Mouse (Mus musculus): ENCODE results near the gene Atp2b1. TPM values are rescaled to one million over a fixed set of nuclear protein-coding genes. Genes with fewer than 3 reads are reported as not detected.

The Atp2b1 gene
- polyA plus RNA-seq, 2 experiments: 40.9 to 131 TPM

DNA sequence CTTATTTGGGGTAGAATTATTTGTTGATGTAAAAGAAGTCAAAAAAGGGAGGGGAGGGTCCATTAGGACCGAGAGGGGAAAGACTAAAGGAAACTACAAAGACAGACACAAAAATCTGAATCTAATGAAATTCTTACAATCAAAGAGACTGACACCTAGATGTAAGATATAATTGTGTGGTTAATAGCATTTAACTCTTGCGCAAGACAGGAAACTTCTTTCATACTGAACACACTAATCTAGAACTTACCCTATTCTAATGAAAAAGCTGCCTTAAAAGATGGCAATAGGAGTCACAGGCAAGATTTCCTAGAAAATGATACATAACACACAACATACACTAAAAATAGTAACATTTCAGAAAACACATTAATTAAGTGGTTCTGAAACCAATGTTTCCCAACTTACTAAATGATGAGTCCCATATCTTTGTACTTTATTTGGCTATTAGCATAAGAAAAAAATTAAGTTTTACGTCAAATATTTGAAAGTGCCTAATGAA is 27.4 kb upstream of the Atp2b1 start:
- Histone ChIP-seq H3K9ac (ENCODE audit: low read depth, low read length, severe bottlenecking) (no peak overlapping the region), H3K9me3 (ENCODE audit: control insufficient read depth, low read length) (no peaks in the 10 kb centered on the region), H3K4me1 (ENCODE audit: control insufficient read depth, insufficient read depth, low read length) (no peaks in the 10 kb centered on the region), H3K4me2 (replicated peaks; ENCODE audit: low read depth, low read length, severe bottlenecking) (no peak overlapping the region), H3K4me3 (replicated peaks; ENCODE audit: low read length) (no peak overlapping the region), H3K36me3 (ENCODE audit: control insufficient read depth, insufficient read depth, low read length) (no peaks in the 10 kb centered on the region), H3K27me3 (ENCODE audit: control insufficient read depth, insufficient read depth, low read length) (no peaks in the 10 kb centered on the region), H3K27ac (replicated peaks; ENCODE audit: low read depth, low read length) (no peak overlapping the region)
- ATAC-seq (ENCODE audit: low FRiP score, low read depth) (no peak), DNase-seq (ENCODE audit: low spot score) (no peak)
- 89% methylated on average over 3 of the region's 3 CpGs for WGBS
- no peak for TF ChIP-seq POLR2A (IDR thresholded peaks at IDR 0.05; ENCODE audit: borderline replicate concordance, extremely low read depth, insufficient read depth, insufficient read length)

DNA sequence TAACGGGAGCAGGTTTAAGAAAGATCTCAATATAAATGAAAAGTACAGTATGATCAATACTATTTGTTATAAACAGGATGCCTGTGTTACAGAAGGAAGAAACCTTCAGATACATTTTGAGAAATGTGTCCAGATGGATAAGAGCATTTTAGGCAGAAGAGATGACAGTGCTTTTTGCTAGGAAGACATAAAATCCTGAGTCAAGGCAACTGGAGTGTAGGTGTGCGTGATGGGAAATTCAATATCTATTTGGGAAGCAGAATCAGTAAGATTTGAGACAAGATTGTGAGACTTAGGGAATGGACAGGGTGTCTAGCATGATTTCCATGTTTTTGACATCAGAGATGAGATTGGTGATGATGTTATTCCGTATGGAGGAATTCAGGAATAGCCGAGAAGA is 22.8 kb upstream of the Atp2b1 start:
- no peak for TF ChIP-seq POLR2A (IDR thresholded peaks at IDR 0.05; ENCODE audit: borderline replicate concordance, extremely low read depth, insufficient read depth, insufficient read length)
- no peaks in the 10 kb centered on the region for H3K27me3 ChIP-seq (ENCODE audit: control insufficient read depth, insufficient read depth, low read length)
- no peaks in the 10 kb centered on the region for H3K4me1 ChIP-seq (ENCODE audit: control insufficient read depth, insufficient read depth, low read length)
- no peaks in the 10 kb centered on the region for H3K36me3 ChIP-seq (ENCODE audit: control insufficient read depth, insufficient read depth, low read length)
- no peak overlapping the region for H3K4me3 ChIP-seq (replicated peaks; ENCODE audit: low read length)
- H3K9ac ChIP-seq (ENCODE audit: low read depth, low read length, severe bottlenecking): no peak overlapping the region
- WGBS: 86% methylated on average over 4 of the region's 4 CpGs
- no peak overlapping the region for H3K4me2 ChIP-seq (replicated peaks; ENCODE audit: low read depth, low read length, severe bottlenecking)
- no peak overlapping the region for H3K27ac ChIP-seq (replicated peaks; ENCODE audit: low read depth, low read length)
- DNase-seq (ENCODE audit: low spot score): no peak
- ATAC-seq (ENCODE audit: low FRiP score, low read depth): no peak
- no peaks in the 10 kb centered on the region for H3K9me3 ChIP-seq (ENCODE audit: control insufficient read depth, low read length)

DNA sequence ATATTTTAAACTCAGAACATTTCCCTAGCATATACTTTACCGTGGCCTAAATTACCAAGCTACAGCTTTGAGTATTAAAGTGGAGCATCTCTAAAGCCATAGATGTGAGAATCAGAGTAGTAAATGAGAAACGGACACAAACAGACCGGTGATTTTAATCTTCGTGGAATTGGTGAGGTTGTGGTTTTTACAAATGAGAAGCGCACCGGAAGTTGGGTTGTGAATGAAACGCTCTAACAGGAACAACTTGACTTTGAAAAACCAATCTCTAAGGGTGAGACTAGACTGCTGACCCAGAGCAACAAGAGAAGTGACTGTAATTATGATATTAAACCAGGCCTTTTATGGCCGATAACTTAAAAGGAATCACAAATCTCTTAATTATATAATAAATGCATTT is 16.7 kb upstream of the Atp2b1 start:
- ATAC-seq (ENCODE audit: low FRiP score, low read depth): no peak
- no peak overlapping the region for H3K4me2 ChIP-seq (replicated peaks; ENCODE audit: low read depth, low read length, severe bottlenecking)
- H3K4me3 ChIP-seq (replicated peaks; ENCODE audit: low read length): no peak overlapping the region
- no peaks in the 10 kb centered on the region for H3K4me1 ChIP-seq (ENCODE audit: control insufficient read depth, insufficient read depth, low read length)
- H3K27ac ChIP-seq (replicated peaks; ENCODE audit: low read depth, low read length): no peak overlapping the region
- no peaks in the 10 kb centered on the region for H3K9me3 ChIP-seq (ENCODE audit: control insufficient read depth, low read length)
- H3K27me3 ChIP-seq (ENCODE audit: control insufficient read depth, insufficient read depth, low read length): no peaks in the 10 kb centered on the region
- no peaks in the 10 kb centered on the region for H3K36me3 ChIP-seq (ENCODE audit: control insufficient read depth, insufficient read depth, low read length)
- TF ChIP-seq POLR2A (IDR thresholded peaks at IDR 0.05; ENCODE audit: borderline replicate concordance, extremely low read depth, insufficient read depth, insufficient read length): no peak
- no peak for DNase-seq (ENCODE audit: low spot score)
- WGBS: 90% methylated on average over 8 of the region's 8 CpGs
- no peak overlapping the region for H3K9ac ChIP-seq (ENCODE audit: low read depth, low read length, severe bottlenecking)

DNA sequence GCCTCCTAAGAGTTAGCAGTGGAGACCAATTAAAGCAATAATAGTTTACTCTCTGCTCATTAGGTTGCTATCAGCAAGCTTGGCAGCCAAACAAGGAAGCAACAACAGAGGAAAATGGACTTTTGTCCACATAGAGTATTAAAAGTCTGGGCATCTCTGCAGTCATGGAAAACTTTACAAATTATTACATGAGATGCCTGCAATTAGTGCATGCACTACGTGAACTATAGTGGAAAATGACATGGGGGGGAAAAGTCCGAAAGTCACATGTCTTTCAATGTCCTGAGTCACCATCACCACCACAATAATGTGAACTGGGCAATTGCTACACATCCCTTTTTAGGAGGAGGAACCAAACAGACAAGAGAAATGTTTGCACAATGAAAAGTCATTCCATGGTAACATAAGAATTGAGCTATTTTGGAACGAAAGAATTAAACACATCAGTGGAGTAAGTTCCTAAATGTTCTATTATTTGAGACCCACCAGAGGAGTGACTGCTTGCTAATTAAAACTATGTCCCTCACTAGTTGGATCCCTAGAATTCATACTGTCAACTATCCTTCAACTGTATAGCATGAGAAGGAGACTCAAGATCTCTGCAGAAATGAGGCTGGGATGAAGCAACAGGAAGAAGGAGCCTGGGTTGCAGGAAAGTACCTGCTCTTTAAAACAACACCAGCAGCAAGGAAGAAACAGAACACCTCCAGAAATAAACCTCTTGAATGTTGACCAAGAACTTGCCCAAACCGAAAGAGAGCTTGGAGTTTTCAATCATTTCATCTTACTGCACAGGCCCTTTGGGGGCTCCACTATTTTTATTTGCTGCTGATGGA is 16.1 kb upstream of the Atp2b1 start:
- Histone ChIP-seq H3K9ac (ENCODE audit: low read depth, low read length, severe bottlenecking) (no peak overlapping the region), H3K4me3 (replicated peaks; ENCODE audit: low read length) (no peak overlapping the region), H3K27ac (replicated peaks; ENCODE audit: low read depth, low read length) (no peak overlapping the region), H3K4me2 (replicated peaks; ENCODE audit: low read depth, low read length, severe bottlenecking) (no peak overlapping the region), H3K9me3 (ENCODE audit: control insufficient read depth, low read length) (no peaks in the 10 kb centered on the region), H3K36me3 (ENCODE audit: control insufficient read depth, insufficient read depth, low read length) (no peaks in the 10 kb centered on the region), H3K4me1 (ENCODE audit: control insufficient read depth, insufficient read depth, low read length) (no peaks in the 10 kb centered on the region), H3K27me3 (ENCODE audit: control insufficient read depth, insufficient read depth, low read length) (no peaks in the 10 kb centered on the region)
- TF ChIP-seq POLR2A (IDR thresholded peaks at IDR 0.05; ENCODE audit: borderline replicate concordance, extremely low read depth, insufficient read depth, insufficient read length): no peak
- ATAC-seq (ENCODE audit: low FRiP score, low read depth) (no peak), DNase-seq (ENCODE audit: low spot score) (no peak)
- 82% methylated on average over 4 of the region's 4 CpGs for WGBS

DNA sequence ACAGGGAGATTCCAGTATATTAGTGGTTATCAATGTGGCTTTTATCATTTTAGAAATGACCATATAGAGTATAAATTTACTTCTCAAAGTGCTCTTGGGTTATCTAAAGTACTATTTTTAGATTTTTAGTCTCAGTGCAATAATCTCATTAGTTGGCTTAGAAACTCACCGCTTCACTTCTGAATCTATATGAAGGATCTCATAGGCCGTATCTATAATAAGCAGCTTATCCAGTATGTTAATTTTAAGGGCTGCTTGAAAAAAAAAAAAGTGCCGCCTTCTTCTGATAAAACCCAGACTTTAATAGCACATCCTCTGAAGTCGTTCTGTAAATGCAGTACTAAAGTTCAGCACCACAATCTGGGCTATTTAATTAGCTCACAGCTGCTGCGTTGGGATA is 12.7 kb upstream of the Atp2b1 start:
- Histone ChIP-seq H3K27me3 (ENCODE audit: control insufficient read depth, insufficient read depth, low read length) (no peaks in the 10 kb centered on the region), H3K4me2 (replicated peaks; ENCODE audit: low read depth, low read length, severe bottlenecking) (no peak overlapping the region), H3K9ac (ENCODE audit: low read depth, low read length, severe bottlenecking) (no peak overlapping the region), H3K4me1 (ENCODE audit: control insufficient read depth, insufficient read depth, low read length) (no peaks in the 10 kb centered on the region), H3K4me3 (replicated peaks; ENCODE audit: low read length) (no peak overlapping the region), H3K27ac (replicated peaks; ENCODE audit: low read depth, low read length) (no peak overlapping the region), H3K9me3 (ENCODE audit: control insufficient read depth, low read length) (no peaks in the 10 kb centered on the region), H3K36me3 (ENCODE audit: control insufficient read depth, insufficient read depth, low read length) (no peaks in the 10 kb centered on the region)
- WGBS: 57% methylated on average over 5 of the region's 5 CpGs
- no peak for ATAC-seq (ENCODE audit: low FRiP score, low read depth)
- no peak for DNase-seq (ENCODE audit: low spot score)
- no peak for TF ChIP-seq POLR2A (IDR thresholded peaks at IDR 0.05; ENCODE audit: borderline replicate concordance, extremely low read depth, insufficient read depth, insufficient read length)

All from limb, embryonic 14.5 days (tissue).